Mouse (Mus musculus) activated CD4-positive, CD25-positive, alpha-beta regulatory T cell (primary cell): ENCODE results near the gene Lcn2. TPM values are rescaled to one million over a fixed set of nuclear protein-coding genes. Genes with fewer than 3 reads are reported as not detected.

ENCODE experiments used
- polyA plus RNA-seq, 2 experiments: library from polyadenylated mRNA; unstranded; fragments of 100-300 nt; shearing (Covaris generic); gene quantifications; one replicate each; pipeline ENCODE4 v1.2.1; 2017

Lcn2 gene
- polyA plus RNA-seq, result not detected

GRCm38 (mm10) chr2:32387706-32388490, at the start of gene Lcn2:
Lcn2 (minus strand) TSS chr2:32388252.

GRCm38 (mm10) chr2:32395484-32395945, 7.5 kb upstream of the Lcn2 start, which contains the start of gene Ptges2:
Ptges2 (plus strand) TSS chr2:32395896.

GRCm38 (mm10) chr2:32381775-32382223, 6.3 kb downstream of the Lcn2 start, which contains the start of gene 1110008P14Rik:
1110008P14Rik (minus strand) TSS chr2:32381938.

GRCm38 (mm10) chr2:32353007-32353542, 35.0 kb downstream of the Lcn2 start, which contains the start of gene Dnm1:
Dnm1 (minus strand) TSS chr2:32353338.

GRCm38 (mm10) chr2:32352151-32353006, 35.7 kb downstream of the Lcn2 start, which contains the start of gene Ciz1:
Ciz1 (plus strand) TSS chr2:32352327.

Other genes starting within 250 kb of the Lcn2 start
- 10 to 100 TPM; 27.2 to 47.3 TPM for gene Prrc2b, start 237.2 kb downstream of the Lcn2 start, polyA plus RNA-seq
- 1 to 10 TPM; 6.4 to 6.6 TPM for gene Pomt1, start 151.7 kb downstream of the Lcn2 start, polyA plus RNA-seq
- gene Uck1, start 128.1 kb downstream of the Lcn2 start, polyA plus RNA-seq, result 10 to 100 TPM; 74.6 to 81.7 TPM
- 10 to 100 TPM; 21.4 to 30.8 TPM for gene Golga2, start 100.9 kb downstream of the Lcn2 start, polyA plus RNA-seq
- gene Swi5, start 100.2 kb downstream of the Lcn2 start, polyA plus RNA-seq, result 100 to 1,000 TPM; 231 to 287 TPM
- gene Ciz1, start 35.9 kb downstream of the Lcn2 start, polyA plus RNA-seq, result 10 to 100 TPM; 66.8 to 80.0 TPM
- under 1 TPM in 1 of 2 experiments, not detected in 1; 0.09 TPM for gene Dnm1, start 34.9 kb downstream of the Lcn2 start, polyA plus RNA-seq
- gene 1110008P14Rik, start 6.3 kb downstream of the Lcn2 start, polyA plus RNA-seq, result 100 to 1,000 TPM in 1 of 2 experiments, 10 to 100 TPM in 1; 98.1 to 113 TPM
- gene Ptges2, start 7.6 kb upstream of the Lcn2 start, polyA plus RNA-seq, result 10 to 100 TPM; 13.0 to 23.5 TPM
- 1 to 10 TPM; 6.9 to 7.4 TPM for gene Naif1, start 62.2 kb upstream of the Lcn2 start, polyA plus RNA-seq
- 10 to 100 TPM; 11.6 to 15.5 TPM for gene Slc25a25, start 63.2 kb upstream of the Lcn2 start, polyA plus RNA-seq
- gene Fam102a, start 147.1 kb upstream of the Lcn2 start, polyA plus RNA-seq, result 100 to 1,000 TPM; 118 to 128 TPM
- gene Dpm2, start 182.6 kb upstream of the Lcn2 start, polyA plus RNA-seq, result 100 to 1,000 TPM; 117 to 126 TPM
- under 1 TPM in 1 of 2 experiments, not detected in 1; 0.52 TPM for gene Pip5kl1, start 186.5 kb upstream of the Lcn2 start, polyA plus RNA-seq
- gene 9430097D07Rik, start 187.4 kb upstream of the Lcn2 start, polyA plus RNA-seq, result not detected
- 10 to 100 TPM; 39.3 to 52.8 TPM for gene St6galnac4, start 198.8 kb upstream of the Lcn2 start, polyA plus RNA-seq
- 1 to 10 TPM; 5.8 to 6.5 TPM for gene St6galnac6, start 211.5 kb upstream of the Lcn2 start, polyA plus RNA-seq
- gene Ak1, start 233.5 kb upstream of the Lcn2 start, polyA plus RNA-seq, result under 1 TPM in 1 of 2 experiments, not detected in 1; 0.13 TPM